Mouse (Mus musculus) olfactory bulb, adult 2 months (tissue): ENCODE data around the gene Rbck1.

Experiments
- CTCF ChIP-seq: fragments of 200-500 bp; IDR thresholded peaks from 2 replicates; pipeline ENCODE4 v1.5.1; 2012; ENCODE audit warnings: low read depth, mild to moderate bottlenecking, low read length, moderate library complexity; ENCODE audit not compliant: insufficient read depth
- POLR2A ChIP-seq: fragments of 200-500 bp; IDR thresholded peaks from 2 replicates; pipeline ENCODE4 v1.6.1; 2012; ENCODE audit warnings: mild to moderate bottlenecking, low read depth, low read length, moderate library complexity; ENCODE audit not compliant: insufficient read depth

GRCm38 (mm10) chr2:152326654-152327053, 5.8 kb downstream of the Rbck1 start:
- TF ChIP-seq POLR2A (no peak), CTCF (no peak)
